Mouse (Mus musculus) liver, embryonic 14.5 days (tissue): ENCODE data around the gene Gm973.

Experiments
- CTCF ChIP-seq: IDR thresholded peaks from 2 replicates; pipeline ENCODE4 v1.5.1; 2016; ENCODE audit warnings: antibody characterized with exemption, low read depth, control low read depth
- EP300 ChIP-seq: IDR thresholded peaks from 2 replicates; pipeline ENCODE4 v1.6.1; 2016; ENCODE audit warnings: antibody characterized with exemption, low read depth

- no peak for TF ChIP-seq CTCF
- no peak for TF ChIP-seq EP300
Measured at GRCm38 (mm10) chr1:59570767-59571166, 54.7 kb downstream of the Gm973 start.
